Mouse (Mus musculus) limb, embryonic 10.5 days (tissue): ENCODE measurements around the gene Snf8. TPM values are rescaled to one million over a fixed set of nuclear protein-coding genes. Genes with fewer than 3 reads are reported as not detected.

Experiments
- DNase-seq: peaks from one replicate; pipeline ENCODE4 v3.0.0-alpha.2; 2017; ENCODE audit warnings: low spot score
- H3K27ac ChIP-seq: fragments of 300-500 bp; sonication (generic); 2 replicates; pipeline ENCODE4 v1.5.1; 2016; ENCODE audit warnings: mild to moderate bottlenecking
- H3K27me3 ChIP-seq: fragments of 300-500 bp; sonication (generic); 2 replicates; pipeline ENCODE4 v1.6.1; 2016; ENCODE audit warnings: low read depth, mild to moderate bottlenecking; ENCODE audit not compliant: poor library complexity, severe bottlenecking
- H3K36me3 ChIP-seq: fragments of 300-500 bp; sonication (generic); 2 replicates; pipeline ENCODE4 v1.6.1; 2016; ENCODE audit warnings: mild to moderate bottlenecking, moderate library complexity
- H3K4me1 ChIP-seq: fragments of 300-500 bp; sonication (generic); 2 replicates; pipeline ENCODE4 v1.6.1; 2016
- H3K4me3 ChIP-seq: fragments of 300-500 bp; sonication (generic); 2 replicates; pipeline ENCODE4 v1.5.1; 2016; ENCODE audit warnings: mild to moderate bottlenecking, moderate library complexity
- H3K9me3 ChIP-seq: fragments of 300-500 bp; sonication (generic); replicated peaks from 2 replicates; pipeline ENCODE4 v1.6.1; 2016; ENCODE audit warnings: mild to moderate bottlenecking
- WGBS: fragments of 180-500 bp; shearing (Covaris S2); methylation state at CpG from one replicate; pipeline ENCODE4 v1.1.7; 2016; 5-methylcytosine and 5-hydroxymethylcytosine counted together
- polyA plus RNA-seq: library from polyadenylated mRNA; unstranded; fragments of >200 nt; fragmentation: Nextera tagmentation; extraction: Ambion mirVana; gene quantifications from 2 replicates; pipeline ENCODE4 v1.2.1, GENCODE M21; 2016

The Snf8 gene
- 108 TPM in 2 replicates for polyA plus RNA-seq

GRCm38 (mm10) chr11:96034596-96035052 lies at the start of gene Snf8:
Gene Snf8, plus strand, starts transcription at chr11:96034885.
- no peaks in the 10 kb centered on the region for H3K9me3 ChIP-seq
- H3K27me3 ChIP-seq = no peaks in the 10 kb centered on the region
- H3K27ac ChIP-seq = peak within 1 kb of the TSS; percentile 85
- H3K4me3 ChIP-seq = peak within 1 kb of the TSS; percentile 80
- WGBS = under 1% methylated on average over 29 of the region's 29 CpGs
- peaks cover 14% of the 10 kb centered on the region for H3K36me3 ChIP-seq
- peaks cover 9% of the 10 kb centered on the region for H3K4me1 ChIP-seq
- peak; percentile 99 for DNase-seq

GRCm38 (mm10) chr11:95987854-95988447 lies 46.7 kb upstream of the Snf8 start:
- 86% methylated on average over 6 of the region's 6 CpGs for WGBS

GRCm38 (mm10) chr11:95988533-95988932 lies 46.2 kb upstream of the Snf8 start:
- DNase-seq = no peak
- H3K4me1 ChIP-seq = peaks cover 63% of the 10 kb centered on the region

More at GRCm38 (mm10) chr11:95987854-95988447, 46.7 kb upstream of the Snf8 start:
- no peaks in the 10 kb centered on the region for H3K9me3 ChIP-seq
- peaks cover 63% of the 10 kb centered on the region for H3K4me1 ChIP-seq
- peaks cover 68% of the 10 kb centered on the region for H3K36me3 ChIP-seq
- no peaks in the 10 kb centered on the region for H3K27me3 ChIP-seq
- no peak overlapping the region for H3K4me3 ChIP-seq
- H3K27ac ChIP-seq = peak overlapping the region; percentile 50; the same call in 1 of the 2 replicates
- DNase-seq = no peak

GRCm38 (mm10) chr11:95989864-95990263 lies 44.8 kb upstream of the Snf8 start:
- H3K27me3 ChIP-seq = no peaks in the 10 kb centered on the region
- H3K4me1 ChIP-seq = peaks cover 69% of the 10 kb centered on the region
- H3K27ac ChIP-seq = peak overlapping the region; percentile 98
- peak overlapping the region; percentile 61 for H3K4me3 ChIP-seq
- H3K9me3 ChIP-seq = no peaks in the 10 kb centered on the region
- peaks cover 68% of the 10 kb centered on the region for H3K36me3 ChIP-seq
- WGBS = 51% methylated on average over 8 of the region's 8 CpGs
- no peak for DNase-seq

More at GRCm38 (mm10) chr11:95988533-95988932, 46.2 kb upstream of the Snf8 start:
- H3K27me3 ChIP-seq = no peaks in the 10 kb centered on the region
- WGBS = 88% methylated on average over 9 of the region's 9 CpGs
- no peak overlapping the region for H3K4me3 ChIP-seq
- peak overlapping the region; percentile 50; the same call in 1 of the 2 replicates for H3K27ac ChIP-seq
- H3K9me3 ChIP-seq = no peaks in the 10 kb centered on the region
- H3K36me3 ChIP-seq = peaks cover 63% of the 10 kb centered on the region

GRCm38 (mm10) chr11:95990431-95990830 lies 44.3 kb upstream of the Snf8 start:
- no peaks in the 10 kb centered on the region for H3K27me3 ChIP-seq
- WGBS = 42% methylated on average over 4 of the region's 4 CpGs
- peaks cover 69% of the 10 kb centered on the region for H3K4me1 ChIP-seq
- no peaks in the 10 kb centered on the region for H3K9me3 ChIP-seq
- peak overlapping the region; percentile 61 for H3K4me3 ChIP-seq
- peaks cover 69% of the 10 kb centered on the region for H3K36me3 ChIP-seq
- H3K27ac ChIP-seq = peak overlapping the region; percentile 98
- no peak for DNase-seq

- DNase-seq = peak; percentile 95
- peak overlapping the region; percentile 61 for H3K4me3 ChIP-seq
- no peaks in the 10 kb centered on the region for H3K9me3 ChIP-seq
- H3K27me3 ChIP-seq = no peaks in the 10 kb centered on the region
- peaks cover 69% of the 10 kb centered on the region for H3K4me1 ChIP-seq
- H3K27ac ChIP-seq = peak overlapping the region; percentile 98
- H3K36me3 ChIP-seq = peaks cover 69% of the 10 kb centered on the region
- WGBS = 1% methylated on average over 46 of the region's 49 CpGs
These were observed 43.6 kb upstream of the Snf8 start for GRCm38 (mm10) chr11:95990886-95991708.

GRCm38 (mm10) chr11:95994151-95994550 lies 40.5 kb upstream of the Snf8 start:
- 93% methylated on average over 8 of the region's 8 CpGs for WGBS
- H3K9me3 ChIP-seq = no peaks in the 10 kb centered on the region
- no peak for DNase-seq
- peaks cover 70% of the 10 kb centered on the region for H3K36me3 ChIP-seq
- peaks cover 59% of the 10 kb centered on the region for H3K4me1 ChIP-seq
- no peaks in the 10 kb centered on the region for H3K27me3 ChIP-seq
- peak overlapping the region; percentile 19 for H3K4me3 ChIP-seq
- H3K27ac ChIP-seq = no peak overlapping the region

DNA sequence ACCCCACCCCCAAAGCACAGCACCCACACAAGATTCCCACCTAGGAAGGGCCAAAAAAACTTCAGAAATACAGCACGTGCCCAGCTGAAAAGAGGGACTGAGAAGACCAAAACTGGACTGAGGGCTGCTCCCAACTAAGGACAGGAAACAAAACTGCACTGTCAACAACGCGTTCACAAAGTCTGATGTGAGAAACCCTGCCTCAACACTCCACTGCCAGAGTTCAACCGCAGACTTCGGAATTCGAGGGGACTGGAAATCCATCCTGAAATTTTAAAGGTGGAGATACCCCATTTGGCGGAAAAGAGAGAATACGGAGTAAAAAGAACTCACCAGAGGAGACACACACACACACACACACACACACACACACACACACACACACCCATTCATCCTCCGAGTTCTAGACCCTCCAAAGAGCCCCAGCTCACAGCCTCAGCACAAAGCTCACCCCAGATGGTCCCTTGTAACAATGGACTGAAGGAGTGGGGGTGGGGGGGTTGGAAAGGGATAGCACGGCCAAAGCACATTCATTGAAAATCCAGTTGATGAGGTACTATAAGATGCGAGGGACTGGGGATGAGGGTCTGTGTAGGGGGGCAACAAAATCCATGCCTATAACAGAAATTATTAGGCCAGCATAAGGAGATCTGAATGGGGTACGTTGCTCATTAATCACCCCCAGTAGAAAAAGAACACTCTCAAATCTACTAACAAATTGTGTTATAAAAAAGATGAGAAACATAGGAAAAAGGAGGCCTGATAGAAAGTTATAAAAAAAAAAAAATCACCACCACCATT lies 31.4 kb upstream of the Snf8 start:
- peak; percentile 49 for DNase-seq
- Histone ChIP-seq H3K4me1 (peaks cover 26% of the 10 kb centered on the region), H3K27me3 (no peaks in the 10 kb centered on the region), H3K27ac (peak overlapping the region; percentile 99), H3K9me3 (no peaks in the 10 kb centered on the region), H3K36me3 (peaks cover 43% of the 10 kb centered on the region), H3K4me3 (peak overlapping the region; percentile 99)
- 6% methylated on average over 12 of the region's 12 CpGs for WGBS

GRCm38 (mm10) chr11:96003969-96004792 lies 30.5 kb upstream of the Snf8 start:
- Histone ChIP-seq H3K36me3 (peaks cover 36% of the 10 kb centered on the region), H3K4me1 (peaks cover 29% of the 10 kb centered on the region), H3K9me3 (no peaks in the 10 kb centered on the region), H3K4me3 (peak overlapping the region; percentile 99), H3K27me3 (no peaks in the 10 kb centered on the region), H3K27ac (peak overlapping the region; percentile 99)
- under 1% methylated on average over 32 of the region's 32 CpGs for WGBS
- no peak for DNase-seq

DNA sequence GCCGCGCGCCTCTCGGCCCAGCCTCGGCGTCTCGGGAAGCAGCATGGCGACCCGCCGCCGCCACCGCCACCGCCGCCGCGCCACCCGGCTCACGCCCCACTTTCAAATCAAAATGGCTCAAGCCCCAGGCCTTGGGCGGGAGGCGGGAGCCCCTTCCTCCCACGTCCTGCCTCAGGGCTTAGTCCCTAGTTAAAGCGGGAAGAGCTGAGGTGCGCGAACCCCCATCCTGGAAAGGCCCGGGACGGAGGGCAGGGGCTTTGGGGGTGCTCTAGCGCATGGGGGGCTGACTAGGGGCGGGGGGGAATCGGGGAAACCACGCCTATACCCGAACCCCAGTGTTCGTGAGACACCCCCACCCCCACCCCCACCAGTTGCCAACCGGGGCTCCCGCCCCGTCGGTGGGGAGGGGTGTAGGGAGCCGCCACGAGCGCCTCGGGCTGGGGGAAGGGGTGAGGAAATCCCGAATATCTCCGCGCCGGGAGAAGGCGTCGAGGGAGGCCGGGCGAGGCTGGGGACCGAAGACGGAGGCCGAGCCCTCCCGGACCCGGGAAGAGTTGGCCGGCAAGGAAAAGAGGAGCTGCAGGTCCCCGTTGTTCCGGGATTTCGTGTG lies 29.8 kb upstream of the Snf8 start:
- Histone ChIP-seq H3K27me3 (no peaks in the 10 kb centered on the region), H3K36me3 (peaks cover 29% of the 10 kb centered on the region), H3K4me3 (peak overlapping the region; percentile 99), H3K27ac (peak overlapping the region; percentile 99), H3K9me3 (no peaks in the 10 kb centered on the region), H3K4me1 (peaks cover 29% of the 10 kb centered on the region)
- peak; percentile 81 for DNase-seq
- under 1% methylated on average over 57 of the region's 57 CpGs for WGBS

DNA sequence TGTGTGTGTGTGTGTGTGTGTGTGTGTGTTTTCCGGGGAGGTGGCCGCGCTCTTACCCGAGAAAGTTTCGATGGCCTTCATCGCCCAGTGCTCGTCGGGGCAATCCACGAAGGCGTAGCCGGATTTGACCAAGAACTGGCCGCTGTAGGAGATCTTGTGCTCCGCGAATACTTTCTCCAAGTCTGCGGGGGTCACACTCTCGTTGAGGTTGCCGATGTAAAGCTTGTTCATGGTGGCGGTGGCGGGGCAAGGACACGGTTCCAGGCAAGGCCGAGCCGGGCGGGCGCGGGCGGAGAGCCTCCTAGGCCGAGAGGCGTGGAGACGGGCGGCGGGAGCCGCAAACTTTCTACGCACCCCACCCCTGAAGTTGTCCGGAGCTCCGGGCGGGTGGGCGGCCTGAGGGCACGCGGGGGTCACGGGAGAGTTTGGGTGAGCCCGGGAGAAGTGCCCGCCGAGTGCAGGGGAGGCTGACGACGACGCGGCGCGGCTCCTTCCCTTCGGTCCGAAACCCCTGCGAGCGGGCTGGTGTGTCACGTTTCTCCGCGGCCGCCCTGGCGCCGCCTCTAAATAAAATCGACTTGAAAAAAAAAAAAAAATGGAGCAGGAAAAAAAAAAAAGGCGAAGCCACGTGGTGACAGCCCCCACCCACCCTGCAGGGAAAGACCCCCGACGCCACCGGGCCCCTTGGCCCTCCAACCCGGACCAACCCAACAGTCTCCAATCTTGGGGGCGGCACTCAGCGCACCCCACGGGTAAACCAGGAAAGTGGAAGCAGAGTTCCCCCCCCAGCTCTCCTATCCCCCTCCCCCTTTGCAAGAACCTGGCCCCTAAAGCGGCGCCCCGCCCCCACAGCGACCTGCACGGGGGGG lies 29.0 kb upstream of the Snf8 start, which contains the start of gene Igf2bp1:
Gene Igf2bp1 (minus strand): TSS at position 538 of the 869 bp plus-strand sequence.
- Histone ChIP-seq H3K4me1 (peaks cover 32% of the 10 kb centered on the region), H3K27ac (peak within 1 kb of the TSS; percentile 99), H3K36me3 (peaks cover 22% of the 10 kb centered on the region), H3K4me3 (peak within 1 kb of the TSS; percentile 99), H3K9me3 (no peaks in the 10 kb centered on the region), H3K27me3 (no peaks in the 10 kb centered on the region)
- DNase-seq = peak; percentile 91
- under 1% methylated on average over 72 of the region's 74 CpGs for WGBS
